Mouse (Mus musculus) cortical plate, adult 2 months (tissue): Measurements from ENCODE around the gene Dennd4a.

Experiments used
- CTCF ChIP-seq: fragments of 200-500 bp; IDR thresholded peaks from 2 replicates; pipeline ENCODE4 v1.5.1; 2011; ENCODE audit warnings: mild to moderate bottlenecking, control low read depth, low read length; ENCODE audit not compliant: insufficient read depth; ENCODE audit errors: extremely low read depth
- POLR2A ChIP-seq: fragments of 200-500 bp; IDR thresholded peaks from 2 replicates; pipeline ENCODE4 v1.6.1; 2011; ENCODE audit warnings: mild to moderate bottlenecking, low read length, control low read depth; ENCODE audit not compliant: insufficient read depth; ENCODE audit errors: extremely low read depth

DNA sequence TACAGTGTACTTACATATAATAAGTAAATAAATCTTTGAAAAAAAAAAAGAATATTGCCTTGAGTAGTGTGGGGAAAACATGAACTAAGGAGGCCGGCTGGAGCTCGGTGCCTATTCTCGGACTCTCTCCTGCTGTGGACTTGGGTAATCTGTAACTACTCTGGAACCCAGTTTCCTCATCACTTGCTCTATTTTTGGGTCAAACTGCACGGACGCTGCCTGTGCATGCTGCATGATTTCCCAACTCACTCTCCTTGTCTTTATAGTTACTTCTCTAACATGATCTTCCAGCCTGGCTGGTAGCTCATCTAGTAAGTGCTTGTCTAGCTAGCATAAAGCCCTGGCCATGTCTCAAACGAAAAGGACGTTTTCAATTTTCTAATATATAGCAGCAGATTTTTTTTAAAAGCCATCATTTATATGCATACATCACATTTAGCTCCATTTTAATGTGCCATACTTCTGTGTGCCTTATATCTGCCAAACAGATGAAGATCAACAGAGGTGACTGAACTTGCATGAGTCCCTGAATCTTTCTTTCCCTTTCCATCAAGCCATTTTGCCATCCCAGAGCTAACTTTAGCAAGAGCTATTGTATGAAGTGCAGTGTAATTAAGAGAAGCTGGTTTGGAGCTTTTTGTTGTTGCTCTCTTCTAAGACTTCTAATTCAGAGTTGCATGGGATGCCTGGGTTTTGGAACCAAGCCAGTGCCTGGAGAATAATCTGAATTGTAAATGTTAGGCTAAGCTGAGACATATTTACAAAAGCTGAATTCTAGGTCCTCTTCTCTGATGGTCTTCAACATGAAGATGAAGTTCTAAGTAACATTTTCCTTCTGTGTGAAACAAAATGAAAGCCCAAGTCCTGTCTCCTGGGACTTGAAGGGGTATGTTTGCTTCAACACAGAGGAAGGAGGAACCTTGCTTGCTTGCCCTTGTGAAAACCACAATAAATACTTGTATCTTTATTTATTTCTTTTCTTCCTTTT lies 20.2 kb upstream of the Dennd4a start:
- no peak for TF ChIP-seq POLR2A
- TF ChIP-seq CTCF = no peak
